Mouse (Mus musculus) ES-E14 (cell line): ENCODE results near the gene 1700024P04Rik.
"Not testable (repeated sequence)": the region's sequence is repeated elsewhere in the genome, so short reads cannot be mapped to it uniquely, and the experiment has no call there.

ENCODE experiments used
- MAFK ChIP-seq: IDR thresholded peaks from 2 replicates; pipeline ENCODE4 v1.6.1; 2014; ENCODE audit warnings: mild to moderate bottlenecking, low read depth, low read length, inconsistent platforms; ENCODE audit not compliant: insufficient read depth
- ZNF384 ChIP-seq: IDR thresholded peaks from 2 replicates; pipeline ENCODE4 v1.6.1; 2012; ENCODE audit warnings: low read depth, low read length, inconsistent platforms

GRCm38 (mm10) chr13:98976022-98976421, 8.3 kb downstream of the 1700024P04Rik start:
- TF ChIP-seq MAFK = 0 out of 2 replicates have a peak, but pooled peaks have one; percentile 32
- TF ChIP-seq ZNF384 = not testable (repeated sequence)
